Mouse (Mus musculus) E14TG2a.4 (cell line): ENCODE measurements at regions not wholly inside any gene's neighbourhood (a gene's known extent, or its start where the extent isn't known, plus 50 kb on each side); places are given as distances from the start of the nearest gene placed in this dataset.

Source experiments
- CTCF ChIP-seq: conservative IDR thresholded peaks from 2 replicates; pipeline ENCODE4 v1.5.1; 2014; ENCODE audit warnings: low read length
- NANOG ChIP-seq: IDR thresholded peaks from 2 replicates; pipeline ENCODE4 v1.6.1; 2014; ENCODE audit warnings: borderline replicate concordance, low read length, mixed read lengths
- POU5F1 ChIP-seq: IDR thresholded peaks from 2 replicates; pipeline ENCODE4 v1.6.1; 2014; ENCODE audit warnings: low read length, borderline replicate concordance

GRCm38 (mm10) chr7:136559536-136559935 is 334.9 kb upstream of the Mgmt start:
- TF ChIP-seq POU5F1, result no peak
- no peak for TF ChIP-seq CTCF
- TF ChIP-seq NANOG, result no peak
